Mouse (Mus musculus): ENCODE data around the gene Hnrnpab.

DNA sequence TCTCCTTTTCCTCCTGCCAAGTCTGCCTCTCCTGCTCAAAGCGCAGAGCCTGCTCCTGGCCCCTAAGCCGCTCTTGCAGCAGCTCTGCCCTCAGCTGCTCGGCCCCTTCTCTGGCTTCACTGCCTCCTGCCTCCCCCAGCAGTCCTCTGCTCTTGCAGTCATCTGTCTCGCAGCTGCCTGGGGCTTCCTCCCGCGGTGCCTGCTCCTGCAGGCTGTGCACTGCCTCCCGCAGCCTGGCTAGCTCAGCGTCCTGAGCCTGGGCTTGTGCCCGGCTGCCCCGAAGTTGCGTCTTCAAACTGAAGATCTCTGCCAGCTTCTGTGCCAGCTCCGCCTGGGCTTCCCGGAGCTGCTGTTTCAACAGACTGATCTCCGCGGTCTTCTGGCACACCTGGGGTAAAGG lies 37.1 kb upstream of the Hnrnpab start:
- TF ChIP-seq CTCF (IDR thresholded peaks at IDR 0.05; ENCODE audit: borderline replicate concordance, extremely low read depth, insufficient read depth, insufficient read length) = no peak
- TF ChIP-seq POLR2A (IDR thresholded peaks at IDR 0.05; ENCODE audit: borderline replicate concordance, extremely low read depth, insufficient read depth, insufficient read length, poor library complexity, severe bottlenecking) = no peak
